Mouse (Mus musculus): ENCODE data around the gene Ahcyl1.

The Ahcyl1 gene

DNA sequence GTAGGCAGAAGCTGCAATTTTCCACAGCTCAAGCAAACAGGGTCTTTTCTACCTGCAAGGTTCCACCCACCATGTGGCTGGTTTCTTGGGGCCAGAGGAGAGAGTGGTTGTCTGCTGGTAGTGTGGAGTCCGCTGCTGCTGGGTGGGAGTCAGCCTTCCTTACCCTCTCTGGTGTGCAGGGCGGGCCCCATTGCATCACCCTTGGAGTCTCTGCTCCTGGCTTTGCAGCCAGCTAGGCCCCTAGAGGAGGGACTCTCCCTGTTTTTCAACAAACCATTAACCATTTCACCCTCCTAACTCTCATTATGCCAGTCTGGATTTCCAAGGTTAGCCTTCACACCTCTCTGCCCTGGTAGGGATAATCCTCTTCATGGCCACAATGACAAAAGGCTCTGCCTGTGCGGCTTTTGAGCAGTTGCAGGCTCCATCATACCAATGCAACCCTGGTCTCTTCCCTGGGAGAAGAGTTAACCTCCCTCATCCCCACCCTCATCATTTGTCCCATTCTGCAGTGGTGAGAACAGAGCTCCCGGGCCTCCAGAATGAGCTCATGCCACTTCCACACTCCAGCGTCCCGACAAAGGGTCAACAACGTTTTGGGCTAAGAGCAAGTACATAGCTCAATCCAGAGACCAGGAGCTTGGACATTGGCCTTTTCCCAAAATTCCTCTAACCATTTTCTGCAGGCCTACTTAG lies 7.5 kb upstream of the Ahcyl1 start:
- peak; percentile 44 for DNase-seq (ENCODE audit: low spot score)

- DNase-seq (ENCODE audit: low spot score) = no peak
Measured at GRCm38 (mm10) chr3:107701767-107702394, 5.5 kb upstream of the Ahcyl1 start.

GRCm38 (mm10) chr3:107700625-107701024 lies 4.3 kb upstream of the Ahcyl1 start:
- no peak for DNase-seq (ENCODE audit: low spot score)

- no peak for DNase-seq (ENCODE audit: low spot score)
Measured at GRCm38 (mm10) chr3:107696910-107697309, 550 bp upstream of the Ahcyl1 start.

DNA sequence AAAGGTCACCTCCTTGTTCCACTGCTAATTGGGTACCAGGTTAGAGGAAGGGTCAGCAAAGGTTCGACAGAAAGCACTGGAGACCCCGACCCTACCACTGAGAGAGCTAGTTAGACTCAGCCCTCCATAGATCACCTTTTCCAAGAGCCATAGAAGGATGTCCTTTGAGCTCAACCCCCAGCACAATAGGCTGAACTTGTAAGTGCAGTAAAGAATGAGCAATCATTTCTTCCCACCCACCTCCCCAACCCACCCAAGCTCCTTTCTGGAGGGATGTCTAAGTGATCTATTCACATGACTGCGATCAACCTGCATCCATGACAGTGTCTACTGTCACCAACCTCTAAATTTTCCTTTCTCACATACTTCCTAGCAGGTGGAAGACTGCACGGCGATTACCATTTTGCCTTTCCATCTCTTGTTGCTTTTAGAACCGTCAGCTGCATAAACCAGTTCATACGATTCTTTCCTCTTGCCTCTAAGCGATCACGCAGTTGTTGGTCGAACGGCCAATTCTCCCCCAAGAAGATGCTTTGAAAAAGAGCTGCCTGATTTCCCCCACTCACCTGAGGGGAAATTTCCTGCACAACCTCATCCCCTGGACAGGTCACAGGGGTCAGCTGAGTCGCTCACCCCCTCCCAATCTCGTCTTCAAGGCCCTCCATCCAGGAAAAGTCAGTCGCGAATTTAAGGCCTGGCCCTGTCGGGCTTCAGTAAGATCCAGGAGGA lies 977 bp downstream of the Ahcyl1 start:
- DNase-seq (ENCODE audit: low spot score) = no peak

DNA sequence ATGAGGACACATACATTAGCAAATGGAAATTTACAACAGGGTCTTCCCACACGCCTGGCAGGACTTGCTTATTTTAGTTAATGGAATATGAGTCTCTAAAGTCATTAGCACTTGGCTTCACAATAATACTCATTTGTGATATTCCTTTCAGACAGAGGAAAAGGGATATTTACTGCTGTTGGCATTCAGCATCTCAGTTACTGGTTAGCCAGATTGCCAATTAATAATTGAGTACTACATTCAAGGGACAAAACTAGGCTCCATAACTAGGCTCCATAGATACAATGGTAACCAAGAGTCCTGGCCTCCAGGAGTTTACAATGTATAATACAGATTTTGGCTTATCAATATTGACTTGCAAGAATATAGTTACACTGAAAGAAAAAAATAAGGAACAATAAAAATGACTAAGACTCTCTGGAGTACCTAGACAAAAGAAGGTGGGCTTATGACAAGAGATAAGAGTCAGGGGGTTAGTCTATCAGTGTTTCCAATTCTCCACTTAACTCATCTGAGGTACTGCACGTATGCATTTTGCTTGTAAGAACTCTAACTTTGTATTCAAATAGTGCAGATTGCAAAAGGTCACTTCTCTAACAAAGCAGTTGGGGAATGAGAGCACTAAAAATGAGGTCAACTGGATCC lies 2.0 kb downstream of the Ahcyl1 start:
- DNase-seq (ENCODE audit: low spot score) = no peak

- no peak for DNase-seq (ENCODE audit: low spot score)
Measured at GRCm38 (mm10) chr3:107690366-107690765, 6.0 kb downstream of the Ahcyl1 start.

DNA sequence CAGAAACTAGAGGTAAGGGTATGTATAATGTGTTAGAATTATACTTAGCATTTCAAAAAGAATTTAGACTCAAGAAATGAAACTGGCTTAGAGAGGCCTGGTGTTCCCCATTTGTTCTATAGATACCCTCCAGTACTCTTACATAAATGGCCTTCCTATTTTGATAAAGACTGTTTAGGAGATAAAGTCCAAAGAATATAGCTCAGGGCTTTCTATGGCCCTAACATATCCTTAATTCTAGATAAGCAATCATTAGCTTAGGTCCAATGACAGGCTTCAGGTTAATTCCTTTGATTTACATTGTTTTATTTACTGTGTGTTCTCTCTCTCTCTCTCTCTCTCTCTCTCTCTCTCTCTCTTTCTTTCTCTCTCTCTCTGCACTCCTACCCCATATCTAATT lies 7.1 kb downstream of the Ahcyl1 start:
- DNase-seq (ENCODE audit: low spot score) = no peak

- DNase-seq (ENCODE audit: low spot score) = no peak
Measured at GRCm38 (mm10) chr3:107688236-107688635, 8.1 kb downstream of the Ahcyl1 start.

DNA sequence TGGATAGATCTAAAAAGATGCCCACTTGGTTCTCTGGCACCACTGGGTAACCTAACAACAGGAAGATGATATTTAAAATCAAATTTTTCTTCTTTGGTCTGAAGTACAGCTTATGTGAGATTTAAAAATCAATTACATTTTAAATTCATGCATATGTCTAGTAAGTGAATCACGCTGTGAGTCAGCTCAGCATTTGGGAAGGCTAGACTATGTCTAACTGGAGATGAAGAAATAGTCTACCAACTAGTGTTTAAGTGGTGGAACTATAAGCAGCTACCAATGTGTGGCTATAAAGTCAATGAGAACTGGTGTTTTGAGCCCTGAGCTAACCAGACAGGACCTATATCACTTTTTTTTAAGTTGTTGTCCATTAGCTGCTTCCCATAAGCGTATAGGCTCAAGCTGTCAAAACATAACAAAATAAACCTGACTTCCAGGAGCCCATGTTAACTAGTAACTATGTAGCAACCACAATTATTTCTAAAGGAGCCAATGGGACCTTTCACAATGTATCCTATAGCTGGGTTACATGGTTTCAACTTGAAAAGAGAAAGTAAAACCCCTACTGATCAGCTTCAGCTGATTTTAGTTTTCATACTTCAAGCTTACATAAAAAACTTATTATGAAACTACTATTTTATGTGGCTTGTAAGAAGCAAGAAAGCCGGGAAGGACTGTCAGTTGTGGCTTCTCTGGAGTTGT lies 9.9 kb downstream of the Ahcyl1 start:
- DNase-seq (ENCODE audit: low spot score) = no peak

GRCm38 (mm10) chr3:107685652-107686051 lies 10.7 kb downstream of the Ahcyl1 start:
- no peak for DNase-seq (ENCODE audit: low spot score)

- no peak for DNase-seq (ENCODE audit: low spot score)
Measured at GRCm38 (mm10) chr3:107683587-107683986, 12.8 kb downstream of the Ahcyl1 start.

DNA sequence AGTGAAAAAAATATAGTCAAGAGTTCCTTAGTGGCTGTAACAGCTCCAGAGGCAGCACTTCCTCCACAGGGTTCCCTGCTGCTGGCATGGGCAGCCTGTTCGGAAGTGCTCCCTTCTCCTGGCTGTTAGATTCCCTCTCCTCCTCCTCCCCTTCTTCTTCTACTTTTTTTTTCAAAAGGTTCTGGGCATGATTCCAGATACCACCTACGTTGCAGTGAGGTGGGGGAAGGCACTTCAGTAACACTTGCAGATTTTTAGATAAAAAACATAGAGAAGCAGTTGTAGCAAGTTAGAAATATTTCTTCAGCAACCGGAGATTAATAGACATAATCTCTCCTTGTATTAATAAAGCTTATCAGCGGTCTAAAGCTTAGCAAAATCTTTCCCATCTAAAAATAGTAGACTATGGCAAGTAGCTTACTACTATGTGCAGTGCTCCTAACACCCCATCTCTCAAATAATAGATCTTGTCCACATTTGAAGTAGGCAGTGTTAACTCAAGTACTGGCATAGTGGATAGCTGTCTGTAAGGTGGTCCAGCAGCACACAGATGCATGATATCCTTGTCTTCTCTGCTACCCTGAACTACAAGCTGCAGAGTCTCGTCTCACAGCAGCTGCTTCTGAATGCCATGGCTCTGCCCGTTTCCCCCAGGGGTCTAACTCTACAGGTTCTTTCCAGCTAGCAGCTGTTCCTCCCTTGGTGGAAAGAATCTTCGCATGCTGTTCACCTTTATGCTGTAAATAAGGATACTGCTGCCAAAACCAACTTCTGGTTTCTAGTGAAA lies 15.4 kb downstream of the Ahcyl1 start:
- DNase-seq (ENCODE audit: low spot score) = no peak

GRCm38 (mm10) chr3:107671509-107671908 lies 24.9 kb downstream of the Ahcyl1 start:
- DNase-seq (ENCODE audit: low spot score) = no peak

DNA sequence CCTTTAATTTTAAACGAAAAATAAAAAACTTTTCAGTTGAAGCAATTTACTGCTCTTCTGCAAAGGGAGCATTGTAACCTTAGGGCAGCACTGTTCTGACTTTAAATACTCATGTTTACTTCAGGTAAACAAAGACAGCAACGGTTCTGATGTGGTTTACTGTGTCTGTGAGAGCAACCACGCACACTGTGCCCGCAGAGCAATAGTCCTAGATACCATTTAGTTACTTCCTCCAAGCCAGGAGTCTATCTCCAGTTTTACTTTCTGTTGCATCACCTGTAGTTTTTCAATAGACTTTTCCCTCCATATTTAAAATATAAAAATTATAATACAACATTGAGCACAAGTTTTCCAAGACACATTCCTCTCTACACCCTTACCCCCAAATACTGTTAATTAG lies 25.9 kb downstream of the Ahcyl1 start:
- DNase-seq (ENCODE audit: low spot score) = no peak

- DNase-seq (ENCODE audit: low spot score) = no peak
Measured at GRCm38 (mm10) chr3:107668786-107669185, 27.6 kb downstream of the Ahcyl1 start.

- DNase-seq (ENCODE audit: low spot score) = peak; percentile 16
Measured at GRCm38 (mm10) chr3:107667426-107667825, 28.9 kb downstream of the Ahcyl1 start.

- no peak for DNase-seq (ENCODE audit: low spot score)
Measured at GRCm38 (mm10) chr3:107664641-107665040, 31.7 kb downstream of the Ahcyl1 start.

GRCm38 (mm10) chr3:107659000-107659399 lies 37.4 kb downstream of the Ahcyl1 start:
- DNase-seq (ENCODE audit: low spot score) = no peak

DNA sequence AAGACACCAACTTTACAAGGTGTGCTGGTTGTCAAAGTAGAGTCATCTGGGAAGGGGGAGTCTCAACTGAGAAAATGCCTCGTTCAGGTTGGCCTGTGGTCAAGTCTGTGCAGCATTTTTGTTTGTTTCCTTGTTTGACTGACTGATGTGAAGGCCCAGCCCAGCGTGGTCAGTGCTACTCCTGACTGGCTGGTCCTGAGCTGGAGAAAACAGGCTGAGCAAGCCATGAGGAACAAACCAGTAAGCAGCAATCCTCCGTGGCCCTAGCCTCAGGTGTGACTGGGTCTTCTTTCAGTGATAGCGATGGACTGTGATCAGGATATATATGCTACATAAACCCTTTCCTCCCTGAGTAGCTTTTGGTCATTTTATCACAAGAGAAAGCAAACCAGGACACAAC lies 39.5 kb downstream of the Ahcyl1 start:
- DNase-seq (ENCODE audit: low spot score) = peak; percentile 37

- no peak for DNase-seq (ENCODE audit: low spot score)
Measured at GRCm38 (mm10) chr3:107656151-107656550, 40.2 kb downstream of the Ahcyl1 start.
